Mouse (Mus musculus) hindbrain, postnatal 0 days (tissue): Measurements from ENCODE around the gene Col4a1. TPM values are rescaled to one million over a fixed set of nuclear protein-coding genes. Genes with fewer than 3 reads are reported as not detected.

Source experiments
- ATAC-seq: fragments of 200-750 bp; cut with Nextera tagmentation; 2 replicates; pipeline ENCODE4 v1.8.0; 2017; ENCODE audit warnings: mild to moderate bottlenecking, moderate TSS enrichment, moderate library complexity
- DNase-seq: peaks from one replicate; pipeline ENCODE4 v3.0.0-alpha.2; 2015; ENCODE audit warnings: low spot score
- H3K27ac ChIP-seq: fragments of 300-500 bp; sonication (generic); 2 replicates; pipeline ENCODE4 v1.5.1; 2014; ENCODE audit warnings: mild to moderate bottlenecking
- H3K27me3 ChIP-seq: fragments of 300-500 bp; sonication (generic); 2 replicates; pipeline ENCODE4 v1.6.1; 2014; ENCODE audit warnings: low read length, mixed read lengths; ENCODE audit not compliant: insufficient read depth
- H3K36me3 ChIP-seq: fragments of 300-500 bp; sonication (generic); 2 replicates; pipeline ENCODE4 v1.6.1; 2014; ENCODE audit warnings: low read length, mixed read lengths; ENCODE audit not compliant: insufficient read depth
- H3K4me1 ChIP-seq: fragments of 300-500 bp; sonication (generic); 2 replicates; pipeline ENCODE4 v1.6.1; 2014; ENCODE audit warnings: antibody characterized with exemption, low read length, mixed read lengths; ENCODE audit not compliant: insufficient read depth
- H3K4me2 ChIP-seq: fragments of 300-500 bp; sonication (generic); 2 replicates; pipeline ENCODE4 v1.6.1; 2014; ENCODE audit warnings: low read depth, mild to moderate bottlenecking, low read length, moderate library complexity, mixed read lengths
- H3K4me3 ChIP-seq: fragments of 300-500 bp; sonication (generic); 2 replicates; pipeline ENCODE4 v1.5.1; 2014; ENCODE audit warnings: low read length
- H3K9ac ChIP-seq: fragments of 300-500 bp; sonication (generic); replicated peaks from 2 replicates; pipeline ENCODE4 v1.6.1; 2014; ENCODE audit warnings: mild to moderate bottlenecking, low read length, moderate library complexity, mixed read lengths
- H3K9me3 ChIP-seq: fragments of 300-500 bp; sonication (generic); 2 replicates; pipeline ENCODE4 v1.6.1; 2016; ENCODE audit warnings: low read length, mixed read lengths
- CTCF ChIP-seq: IDR thresholded peaks from 2 replicates; pipeline ENCODE4 v1.5.1; 2016; ENCODE audit warnings: antibody characterized with exemption, control low read depth, low read depth
- WGBS: fragments of 180-500 bp; shearing (Covaris S2); extraction: QIAGEN DNeasy Blood & Tissue Kit; methylation state at CpG from one replicate; pipeline ENCODE4 v1.1.7; 2014; 5-methylcytosine and 5-hydroxymethylcytosine counted together
- polyA plus RNA-seq: library from polyadenylated mRNA; unstranded; fragments of >200 nt; fragmentation: Nextera tagmentation; extraction: Ambion mirVana; gene quantifications from 2 replicates; pipeline ENCODE4 v1.2.1, GENCODE M21; 2015
- total RNA-seq: library from RNA; depleted of rRNA; stranded (reverse); fragments of >200 nt; gene quantifications from 2 replicates; pipeline ENCODE4 v1.2.3, GENCODE M21; 2014; rRNA removed

Gene Col4a1
- 203 and 254 TPM in 2 replicates for total RNA-seq
- 46.4 and 55.6 TPM in 2 replicates for polyA plus RNA-seq

- H3K4me3 ChIP-seq = peak within 1 kb of the TSS; percentile 63
- no peak for TF ChIP-seq CTCF
- 1% methylated on average over 71 of the region's 87 CpGs for WGBS
- peak; percentile 71 for DNase-seq
- peak within 1 kb of the TSS; percentile 89 for H3K4me2 ChIP-seq
- peak; percentile 65 for ATAC-seq
- no peaks in the 10 kb centered on the region for H3K36me3 ChIP-seq
- peaks cover 13% of the 10 kb centered on the region for H3K27me3 ChIP-seq
- peak within 1 kb of the TSS; percentile 71 for H3K9ac ChIP-seq
- H3K27ac ChIP-seq = peak within 1 kb of the TSS; percentile 67
- no peaks in the 10 kb centered on the region for H3K9me3 ChIP-seq
- H3K4me1 ChIP-seq = 0 out of 2 replicates have a peak, but pooled peaks cover 4% of the 10 kb centered on the region
Observed at GRCm38 (mm10) chr8:11312349-11313175, at the start of gene Col4a1, which contains the start of gene Col4a2. Gene Col4a1 (minus strand): TSS chr8:11312826. Gene Col4a2 (plus strand): TSS chr8:11312805.

- Histone ChIP-seq H3K4me2 (no peak overlapping the region), H3K4me1 (peaks cover 10% of the 10 kb centered on the region), H3K9ac (no peak overlapping the region), H3K4me3 (no peak overlapping the region), H3K36me3 (no peaks in the 10 kb centered on the region), H3K27me3 (no peaks in the 10 kb centered on the region), H3K9me3 (no peaks in the 10 kb centered on the region), H3K27ac (no peak overlapping the region)
- DNase-seq (no peak), ATAC-seq (peak; percentile 76)
- no peak for TF ChIP-seq CTCF
- 63% methylated on average over 9 of the region's 9 CpGs for WGBS
Observed at GRCm38 (mm10) chr8:11361546-11362277, 49.1 kb upstream of the Col4a1 start.

GRCm38 (mm10) chr8:11359846-11360245 lies 47.2 kb upstream of the Col4a1 start:
- H3K4me3 ChIP-seq = no peak overlapping the region
- H3K27ac ChIP-seq = no peak overlapping the region
- H3K9ac ChIP-seq = no peak overlapping the region
- no peak for DNase-seq
- ATAC-seq = no peak
- no peaks in the 10 kb centered on the region for H3K36me3 ChIP-seq
- TF ChIP-seq CTCF = no peak
- H3K4me2 ChIP-seq = no peak overlapping the region
- no peaks in the 10 kb centered on the region for H3K9me3 ChIP-seq
- no peaks in the 10 kb centered on the region for H3K27me3 ChIP-seq
- H3K4me1 ChIP-seq = peaks cover 10% of the 10 kb centered on the region
- WGBS = 70% methylated on average over 5 of the region's 5 CpGs

- H3K4me3 ChIP-seq = no peak overlapping the region
- H3K4me2 ChIP-seq = no peak overlapping the region
- no peaks in the 10 kb centered on the region for H3K9me3 ChIP-seq
- TF ChIP-seq CTCF = no peak
- DNase-seq (peak; percentile 20), ATAC-seq (no peak; the same call in 1 of the 2 replicates)
- H3K4me1 ChIP-seq = peaks cover 6% of the 10 kb centered on the region; the same call in 1 of the 2 replicates
- H3K27ac ChIP-seq = no peak overlapping the region
- H3K9ac ChIP-seq = no peak overlapping the region
- H3K36me3 ChIP-seq = no peaks in the 10 kb centered on the region
- WGBS = 40% methylated on average over 7 of the region's 7 CpGs
- no peaks in the 10 kb centered on the region for H3K27me3 ChIP-seq
Observed at GRCm38 (mm10) chr8:11357921-11358436, 45.4 kb upstream of the Col4a1 start.

- no peak overlapping the region for H3K9ac ChIP-seq
- H3K4me2 ChIP-seq = no peak overlapping the region
- DNase-seq = no peak
- no peaks in the 10 kb centered on the region; the same call in 1 of the 2 replicates for H3K4me1 ChIP-seq
- no peak overlapping the region for H3K4me3 ChIP-seq
- no peak for ATAC-seq
- H3K27me3 ChIP-seq = no peaks in the 10 kb centered on the region
- no peaks in the 10 kb centered on the region for H3K9me3 ChIP-seq
- H3K27ac ChIP-seq = no peak overlapping the region
- no peak for TF ChIP-seq CTCF
- no peaks in the 10 kb centered on the region for H3K36me3 ChIP-seq
- 68% methylated on average over 8 of the region's 8 CpGs for WGBS
Observed at GRCm38 (mm10) chr8:11356776-11357175, 44.1 kb upstream of the Col4a1 start.

- H3K4me1 ChIP-seq = no peaks in the 10 kb centered on the region; the same call in 1 of the 2 replicates
- no peaks in the 10 kb centered on the region for H3K36me3 ChIP-seq
- no peak overlapping the region for H3K4me2 ChIP-seq
- no peak for TF ChIP-seq CTCF
- H3K4me3 ChIP-seq = no peak overlapping the region
- no peak overlapping the region for H3K9ac ChIP-seq
- no peaks in the 10 kb centered on the region for H3K9me3 ChIP-seq
- ATAC-seq (no peak), DNase-seq (no peak)
- H3K27me3 ChIP-seq = no peaks in the 10 kb centered on the region
- H3K27ac ChIP-seq = no peak overlapping the region
- WGBS = 99% methylated on average over 3 of the region's 3 CpGs
Observed at GRCm38 (mm10) chr8:11355900-11356299, 43.3 kb upstream of the Col4a1 start.
